Mouse (Mus musculus) liver, embryonic 14.5 days (tissue): ENCODE results near the gene Tnfrsf9. TPM values are rescaled to one million over a fixed set of nuclear protein-coding genes. Genes with fewer than 3 reads are reported as not detected.
A peak's percentile ranks its signal among the peaks of the same experiment; 100 is the strongest.

ENCODE experiments used
- ATAC-seq: fragments of 200-750 bp; cut with Nextera tagmentation; 2 replicates; pipeline ENCODE4 v1.8.0; 2017; ENCODE audit warnings: moderate number of reproducible peaks, mild to moderate bottlenecking, moderate library complexity; ENCODE audit not compliant: insufficient read depth
- DNase-seq, 3 experiments: peaks; one replicate each; pipeline ENCODE4 v3.0.0-alpha.2; 2012 to 2013; ENCODE audit warnings: low read depth in 3 of 3, low spot score in 3 of 3
- H3K27ac ChIP-seq: fragments of 300-500 bp; sonication (generic); 2 replicates; pipeline ENCODE4 v1.5.1; 2014; ENCODE audit warnings: moderate library complexity, mild to moderate bottlenecking, control low read depth, inconsistent platforms
- H3K27me3 ChIP-seq: fragments of 300-500 bp; sonication (generic); 2 replicates; pipeline ENCODE4 v1.6.1; 2014; ENCODE audit warnings: mild to moderate bottlenecking, low read length, moderate library complexity; ENCODE audit not compliant: control insufficient read depth, insufficient read depth
- H3K36me3 ChIP-seq: fragments of 300-500 bp; sonication (generic); replicated peaks from 2 replicates; pipeline ENCODE4 v1.6.1; 2014; ENCODE audit warnings: low read depth; ENCODE audit not compliant: control insufficient read depth, insufficient read depth
- H3K4me1 ChIP-seq, 2 experiments: fragments of 200-500 bp in 1 of 2; fragments of 300-500 bp in 1 of 2; sonication (generic) in 1 of 2; replicated peaks; 2 replicates each; pipeline ENCODE4 v1.6.1; 2012 to 2014; ENCODE audit warnings: antibody characterized with exemption in 1 of 2, inconsistent platforms in 1 of 2, low read length in 1 of 2; ENCODE audit not compliant: control insufficient read depth in 2 of 2, insufficient read depth in 2 of 2
- H3K4me2 ChIP-seq: fragments of 300-500 bp; sonication (generic); 2 replicates; pipeline ENCODE4 v1.6.1; 2014; ENCODE audit warnings: low read depth, mild to moderate bottlenecking, control low read depth, moderate library complexity
- H3K4me3 ChIP-seq, 2 experiments: fragments of 200-500 bp in 1 of 2; fragments of 300-500 bp in 1 of 2; sonication (generic) in 1 of 2; 2 replicates each; pipeline ENCODE4 v1.5.1; 2012 to 2014; ENCODE audit warnings: low read depth in 2 of 2, low read length in 2 of 2, mild to moderate bottlenecking in 2 of 2, control low read depth in 1 of 2, inconsistent platforms in 1 of 2, moderate library complexity in 1 of 2; ENCODE audit not compliant: insufficient read depth in 1 of 2
- H3K9ac ChIP-seq: fragments of 300-500 bp; sonication (generic); replicated peaks from 2 replicates; pipeline ENCODE4 v1.6.1; 2014; ENCODE audit warnings: mild to moderate bottlenecking, control low read depth, moderate library complexity
- H3K9me3 ChIP-seq: fragments of 300-500 bp; sonication (generic); 2 replicates; pipeline ENCODE4 v1.6.1; 2016; ENCODE audit warnings: low read length, mixed read lengths; ENCODE audit not compliant: control insufficient read depth
- CTCF ChIP-seq: IDR thresholded peaks from 2 replicates; pipeline ENCODE4 v1.5.1; 2016; ENCODE audit warnings: antibody characterized with exemption, low read depth, control low read depth
- EP300 ChIP-seq: IDR thresholded peaks from 2 replicates; pipeline ENCODE4 v1.6.1; 2016; ENCODE audit warnings: antibody characterized with exemption, low read depth
- WGBS: fragments of 180-500 bp; shearing (Covaris S2); extraction: QIAGEN DNeasy Blood & Tissue Kit; methylation state at CpG from one replicate; pipeline ENCODE4 v1.1.7; 2014; ENCODE audit not compliant: insufficient replicate concordance; 5-methylcytosine and 5-hydroxymethylcytosine counted together
- polyA plus RNA-seq, 2 experiments: library from polyadenylated mRNA; depleted of rRNA in 1 of 2; stranded (reverse) in 1 of 2; unstranded in 1 of 2; fragments of >200 nt; fragmentation: Nextera tagmentation in 1 of 2; extraction: Ambion mirVana in 1 of 2; gene quantifications; 2 replicates each; pipeline versions ENCODE4 v1.2.1 to v1.2.3; 2012 to 2014

Gene Tnfrsf9
- polyA plus RNA-seq, 2 experiments, result 0.08 TPM; not detected in 1

DNA sequence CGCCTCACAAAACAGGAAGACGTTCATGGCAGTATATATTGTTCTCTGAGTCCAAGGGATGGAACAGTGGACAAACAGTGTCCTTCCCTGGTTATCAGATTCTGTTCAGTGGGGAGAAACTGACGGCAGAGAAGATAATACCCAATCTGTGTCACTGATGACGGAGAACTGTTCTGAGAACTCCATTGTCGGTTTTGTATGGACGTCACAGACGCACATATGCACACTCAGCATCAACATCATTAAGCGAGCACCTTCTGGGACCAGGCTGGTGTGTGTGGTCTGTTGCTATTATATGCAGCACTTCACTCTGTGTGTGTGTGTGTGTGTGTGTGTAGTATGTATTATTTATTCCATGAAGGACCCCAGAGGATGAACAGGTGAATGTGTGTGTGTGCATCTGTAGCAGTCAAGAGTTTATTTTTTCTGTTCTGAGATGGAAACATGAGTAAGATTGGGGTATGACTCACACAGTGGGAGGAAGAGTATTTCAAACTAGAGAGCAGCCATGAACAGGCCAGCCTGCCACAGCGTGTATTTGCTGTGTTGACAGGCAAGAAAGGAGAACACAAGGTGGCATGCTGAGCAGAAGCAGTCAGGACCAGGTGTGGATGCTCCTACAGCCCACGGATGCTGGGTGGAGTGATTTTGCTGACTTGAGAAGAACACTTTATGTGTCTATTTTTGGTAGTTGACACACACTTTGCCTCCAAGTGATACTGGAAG, 982 bp downstream of the Tnfrsf9 start:
- WGBS, result 41% methylated on average over 10 of the region's 10 CpGs
- no peak for DNase-seq
- H3K27ac ChIP-seq, result peak overlapping the region; percentile 15; the same call in 1 of the 2 replicates

DNA sequence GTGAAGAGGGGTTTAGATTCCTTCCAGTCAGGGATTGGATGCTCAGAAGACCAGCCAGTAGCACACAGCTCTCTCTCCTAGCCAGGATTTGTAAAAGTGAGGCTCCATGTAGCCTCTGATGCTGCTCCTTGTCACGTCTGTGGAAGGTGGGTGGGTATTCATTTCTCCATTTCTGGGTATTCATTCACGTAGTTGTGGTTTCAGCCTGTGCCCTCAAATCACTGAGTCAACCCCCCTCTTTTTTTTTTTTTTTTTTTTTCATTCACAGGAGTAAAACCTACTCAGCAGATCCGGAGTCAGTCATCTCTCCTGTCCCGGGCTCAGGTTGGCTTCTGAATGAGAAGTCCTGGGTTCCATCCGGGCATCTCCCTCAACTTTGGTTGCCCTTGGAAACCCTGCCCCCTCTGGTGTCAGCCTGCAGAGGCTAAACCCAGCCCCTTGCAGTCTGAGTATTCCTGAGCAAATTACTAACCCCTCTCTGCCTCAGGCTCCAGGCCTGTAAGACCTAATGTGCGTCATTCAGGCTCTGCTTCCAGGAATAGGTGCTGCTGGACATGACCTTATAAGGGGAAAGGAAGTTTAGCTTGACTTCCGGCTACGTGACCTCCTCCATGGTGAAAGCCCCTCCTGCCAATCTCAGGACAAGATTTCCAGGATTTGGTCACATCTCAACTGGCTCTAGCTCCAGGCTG, 3.1 kb downstream of the Tnfrsf9 start:
- 45% methylated on average over 8 of the region's 8 CpGs for WGBS
- Histone ChIP-seq H3K27ac (no peak overlapping the region), H3K4me3 (no peak overlapping the region), H3K9me3 (no peaks in the 10 kb centered on the region), H3K27me3 (no peaks in the 10 kb centered on the region), H3K4me1 (peaks cover 9 to 17% of the 10 kb centered on the region in 2 experiments), H3K9ac (no peak overlapping the region), H3K36me3 (no peaks in the 10 kb centered on the region), H3K4me2 (no peak overlapping the region)
- no peak for ATAC-seq
- TF ChIP-seq CTCF (no peak), EP300 (no peak)
- no peak for DNase-seq

More for the DNA sequence above, 982 bp downstream of the Tnfrsf9 start:
- H3K9ac ChIP-seq, result peak overlapping the region; percentile 72
- H3K4me2 ChIP-seq, result peak overlapping the region; percentile 71
- no peaks in the 10 kb centered on the region for H3K36me3 ChIP-seq
- TF ChIP-seq CTCF (no peak), EP300 (no peak)
- peaks cover 9 to 17% of the 10 kb centered on the region in 2 experiments for H3K4me1 ChIP-seq
- H3K4me3 ChIP-seq, result peak overlapping the region; percentile 75 to 76
- no peak for ATAC-seq
- no peaks in the 10 kb centered on the region for H3K9me3 ChIP-seq
- H3K27me3 ChIP-seq, result no peaks in the 10 kb centered on the region

DNA sequence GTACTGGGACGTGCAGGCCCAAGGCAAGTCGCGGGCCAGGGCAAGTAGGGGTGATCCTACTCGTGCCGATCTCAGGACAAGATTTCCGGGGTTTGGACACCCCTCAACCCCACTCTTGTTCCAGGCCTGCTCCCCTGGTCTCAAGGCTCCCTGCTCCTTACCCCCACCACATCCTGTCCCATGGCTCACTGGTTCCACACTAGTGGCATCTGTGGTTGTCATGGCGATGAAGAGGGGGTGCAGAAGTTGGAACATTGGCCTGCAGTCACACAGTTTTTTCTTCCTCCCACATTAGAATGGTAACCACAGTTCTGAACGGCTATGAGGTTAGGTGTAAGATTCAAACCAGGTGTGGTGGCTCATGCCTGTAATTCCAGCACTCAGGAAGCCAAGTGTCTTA, 6.8 kb downstream of the Tnfrsf9 start:
- Histone ChIP-seq H3K4me2 (no peak overlapping the region), H3K36me3 (no peaks in the 10 kb centered on the region), H3K27me3 (no peaks in the 10 kb centered on the region), H3K9me3 (no peaks in the 10 kb centered on the region), H3K4me3 (no peak overlapping the region), H3K4me1 (peaks cover 0 to 7% of the 10 kb centered on the region in 2 experiments; a peak in 2 of 4 replicates), H3K27ac (no peak overlapping the region), H3K9ac (no peak overlapping the region)
- WGBS, result 73% methylated on average over 8 of the region's 8 CpGs
- DNase-seq (no peak), ATAC-seq (no peak)
- TF ChIP-seq EP300 (no peak), CTCF (no peak)

GRCm38 (mm10) chr4:150924308-150924707, 9.9 kb downstream of the Tnfrsf9 start:
- 27% methylated on average over 13 of the region's 13 CpGs for WGBS
- peaks cover 0 to 7% of the 10 kb centered on the region in 2 experiments; a peak in 2 of 4 replicates for H3K4me1 ChIP-seq
- H3K9ac ChIP-seq, result no peak overlapping the region
- TF ChIP-seq EP300, result no peak
- no peak for TF ChIP-seq CTCF
- no peaks in the 10 kb centered on the region for H3K27me3 ChIP-seq
- no peak overlapping the region for H3K4me2 ChIP-seq
- H3K27ac ChIP-seq, result no peak overlapping the region
- no peak overlapping the region for H3K4me3 ChIP-seq
- H3K9me3 ChIP-seq, result no peaks in the 10 kb centered on the region
- peak; percentile 30; the same call in 1 of the 2 replicates for ATAC-seq
- DNase-seq, result peak in 1 of 3 experiments; percentile 16
- no peaks in the 10 kb centered on the region for H3K36me3 ChIP-seq

DNA sequence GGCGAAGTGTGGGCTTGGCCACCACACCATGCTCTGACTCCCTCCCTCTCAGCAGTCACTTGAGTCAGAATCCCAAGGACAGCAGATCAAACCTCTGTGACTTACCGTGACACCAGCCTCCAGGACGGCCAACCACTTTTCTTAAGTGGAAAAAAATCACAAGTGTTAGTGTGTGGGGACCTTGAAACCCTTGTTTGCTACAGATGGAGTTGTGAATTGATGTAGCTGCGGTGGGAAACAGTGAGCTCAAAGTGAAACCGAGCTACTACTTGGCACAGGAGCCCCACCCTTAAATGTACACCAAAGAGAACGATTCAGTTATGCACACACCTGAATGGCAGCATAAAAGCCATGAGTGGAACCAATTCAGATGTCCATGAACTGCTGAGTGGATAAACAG, 10.6 kb downstream of the Tnfrsf9 start:
- DNase-seq (no peak), ATAC-seq (no peak)
- Histone ChIP-seq H3K4me2 (no peak overlapping the region), H3K4me1 (peaks cover 0 to 7% of the 10 kb centered on the region in 2 experiments; a peak in 2 of 4 replicates), H3K9ac (no peak overlapping the region), H3K4me3 (no peak overlapping the region), H3K27me3 (no peaks in the 10 kb centered on the region), H3K36me3 (no peaks in the 10 kb centered on the region), H3K27ac (no peak overlapping the region), H3K9me3 (no peaks in the 10 kb centered on the region)
- 60% methylated on average over 6 of the region's 6 CpGs for WGBS
- no peak for TF ChIP-seq CTCF
- no peak for TF ChIP-seq EP300
